Mouse (Mus musculus): ENCODE data around the gene Furin.
"Not testable (repeated sequence)": the region's sequence is repeated elsewhere in the genome, so short reads cannot be mapped to it uniquely, and the experiment has no call there.

Furin gene

DNA sequence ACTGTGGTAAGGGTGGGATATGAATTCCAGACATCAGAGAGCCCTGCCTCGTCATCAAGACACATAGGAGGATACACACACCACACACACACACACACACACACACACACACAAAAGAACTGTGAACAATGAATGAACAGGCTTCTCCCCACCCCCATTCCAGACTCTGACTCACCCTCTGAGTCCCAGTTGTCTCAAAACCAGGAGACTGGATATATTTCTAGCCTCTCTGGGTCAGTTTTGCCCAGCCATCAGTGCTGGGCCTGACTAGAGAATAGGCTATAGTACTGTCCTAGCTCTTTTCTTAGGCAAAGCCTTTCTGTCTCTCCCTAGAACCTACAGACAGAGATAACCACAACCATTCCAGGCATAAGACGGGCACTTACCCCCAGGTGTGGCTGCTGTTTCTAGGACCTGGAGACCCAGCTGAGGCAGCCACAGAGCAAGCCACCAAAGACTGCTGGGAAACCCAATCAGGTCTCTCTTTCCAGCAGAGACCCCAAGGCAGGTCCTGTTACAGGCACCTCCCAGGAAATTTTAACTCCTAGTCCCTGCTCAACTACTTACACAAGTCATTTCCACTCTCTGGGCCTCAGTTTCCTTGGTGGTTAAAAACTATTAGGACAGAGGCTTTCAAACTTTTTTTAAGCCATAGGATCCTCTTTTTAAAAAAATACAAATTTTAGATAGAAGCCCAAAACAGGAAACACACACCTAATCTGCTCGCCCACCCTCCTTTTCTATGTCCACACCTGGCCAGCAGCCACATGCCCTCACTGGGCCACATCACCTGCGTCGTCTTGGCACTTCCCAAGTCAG is 4.0 kb downstream of the Furin start:
- no peak for DNase-seq (ENCODE audit: low spot score)

DNA sequence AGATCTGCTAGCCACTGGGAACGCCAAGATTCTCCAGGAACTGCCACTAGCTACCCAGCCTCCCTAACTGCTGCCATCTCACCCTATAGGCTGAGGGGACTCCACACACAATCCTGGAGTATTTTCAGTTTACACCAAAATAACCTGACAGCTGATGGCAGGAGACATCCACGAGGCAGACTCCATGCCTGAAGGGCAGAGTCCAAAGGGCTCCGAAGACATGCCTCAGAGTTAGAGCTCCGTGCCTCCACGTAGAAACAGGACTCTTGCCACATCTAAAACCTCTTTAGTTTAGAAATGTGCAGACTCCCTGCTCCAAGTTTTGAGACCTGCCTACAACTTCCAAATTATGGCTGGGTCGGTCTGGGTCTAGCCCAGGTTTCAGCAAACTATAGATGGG is 4.7 kb downstream of the Furin start:
- DNase-seq (ENCODE audit: low spot score), result no peak

DNA sequence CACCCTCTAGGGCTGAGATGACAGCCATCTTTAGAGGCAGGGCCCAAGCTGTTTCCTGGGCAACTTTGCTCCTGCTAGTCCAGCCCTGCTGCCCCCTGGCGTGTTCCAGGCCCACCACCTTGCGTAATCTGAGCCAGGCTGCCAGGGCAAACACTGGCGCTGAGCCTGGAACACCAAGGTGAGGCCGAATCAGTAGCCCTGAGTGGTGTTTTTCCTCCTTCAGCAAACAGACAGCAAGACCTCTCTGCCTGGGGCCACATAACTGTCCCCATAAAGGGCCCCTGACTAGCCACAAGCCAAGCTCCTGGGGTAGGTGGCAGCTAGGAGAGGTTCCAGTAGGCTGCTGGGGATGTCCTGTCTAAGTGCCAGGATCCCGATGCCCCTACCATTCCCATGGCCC is 5.1 kb downstream of the Furin start:
- DNase-seq (ENCODE audit: low spot score), result no peak

DNA sequence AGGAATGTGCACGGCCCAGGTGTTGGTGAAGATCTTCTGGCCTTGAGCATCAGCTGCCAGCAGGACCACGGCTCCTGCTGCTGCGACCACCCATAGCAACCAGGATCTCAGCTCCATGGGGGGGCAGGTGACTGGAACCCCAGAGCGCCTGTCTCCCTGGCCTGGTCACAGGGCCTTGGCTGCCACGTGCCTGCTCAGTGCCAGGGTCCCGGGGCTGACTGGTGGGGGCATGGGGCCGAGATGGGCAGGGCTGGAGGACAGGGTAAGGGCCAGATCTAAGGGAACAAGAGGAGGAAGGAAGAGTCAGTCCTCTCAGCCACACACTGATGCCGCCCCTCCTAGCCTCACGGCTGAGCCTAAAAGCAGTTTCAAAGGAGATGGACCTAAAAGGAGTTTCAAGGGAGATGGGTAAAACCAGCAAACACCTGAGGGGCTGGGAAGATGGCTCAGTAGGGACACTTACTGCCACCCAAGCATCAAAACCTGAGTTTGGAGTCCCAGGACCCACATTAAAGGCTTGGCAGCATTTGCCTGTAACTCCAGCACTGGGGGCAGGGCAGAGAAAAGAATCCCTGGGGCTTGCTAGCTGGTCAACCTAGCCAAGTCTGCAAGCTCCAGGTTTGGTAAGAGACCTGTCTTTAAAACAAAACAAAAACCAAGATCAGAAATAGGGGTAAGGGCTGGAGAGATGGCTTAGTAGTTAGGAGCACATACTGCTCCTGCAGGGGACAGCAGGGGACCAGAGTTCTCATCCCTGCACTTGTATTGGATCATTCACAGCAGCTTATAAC is 6.4 kb downstream of the Furin start:
- no peak for DNase-seq (ENCODE audit: low spot score)

DNA sequence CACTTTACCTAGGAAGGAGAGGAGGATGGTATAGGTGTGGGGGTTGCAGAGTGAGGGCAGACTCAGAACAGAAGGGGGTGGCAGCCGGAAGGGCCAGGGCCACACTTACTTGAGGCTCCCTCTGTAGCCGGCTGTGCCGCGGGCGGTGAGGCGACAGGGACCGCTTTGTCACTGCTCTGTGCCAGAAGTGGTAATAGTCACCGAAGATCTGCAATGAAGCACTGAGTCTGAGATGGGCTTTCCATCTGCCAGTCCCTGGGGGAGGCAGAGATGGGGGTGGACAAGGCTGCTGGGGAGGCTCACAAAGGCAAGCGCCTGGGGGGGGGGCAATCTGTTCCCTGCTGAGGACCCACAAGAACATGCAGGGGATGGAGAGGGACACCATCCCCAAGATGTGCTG is 7.2 kb downstream of the Furin start:
- no peak for DNase-seq (ENCODE audit: low spot score)

DNA sequence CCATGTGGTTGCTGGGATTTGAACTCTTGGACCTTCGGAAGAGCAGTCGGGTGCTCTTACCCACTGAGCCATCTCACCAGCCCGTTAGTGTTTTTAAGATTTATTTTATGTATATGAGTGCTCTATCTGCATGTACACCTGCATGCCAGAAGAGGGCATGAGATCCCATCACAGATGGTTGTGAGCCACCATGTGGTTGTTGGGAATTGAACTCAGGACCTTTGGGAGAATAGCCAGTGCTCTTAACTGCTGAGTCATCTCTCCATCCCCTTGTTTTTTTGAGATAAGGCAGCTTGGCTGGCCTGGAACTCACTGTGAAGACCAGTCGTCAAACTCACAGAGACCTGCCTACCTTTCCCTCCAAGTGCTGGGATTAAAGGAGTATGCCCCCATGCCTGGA is 8.8 kb downstream of the Furin start:
- DNase-seq (ENCODE audit: low spot score), result not testable (repeated sequence)

DNA sequence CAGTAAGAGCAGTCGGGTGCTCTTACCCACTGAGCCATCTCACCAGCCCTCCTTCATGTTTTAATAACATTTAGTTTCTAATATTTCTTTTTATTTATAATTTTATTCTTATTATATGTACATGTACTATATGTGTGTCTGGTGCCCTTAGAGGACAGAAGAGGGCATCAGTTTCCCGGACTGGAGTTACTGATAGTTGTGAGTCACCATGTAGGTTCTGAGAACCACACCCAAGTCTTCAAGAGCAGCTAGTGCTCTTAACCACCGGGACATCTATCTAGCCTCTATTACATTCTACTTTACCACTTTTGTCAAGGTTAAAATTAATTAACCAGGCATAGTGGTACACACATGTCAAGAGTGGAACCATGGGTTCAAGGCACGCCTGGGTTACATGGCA is 10.6 kb downstream of the Furin start:
- DNase-seq (ENCODE audit: low spot score), result no peak

DNA sequence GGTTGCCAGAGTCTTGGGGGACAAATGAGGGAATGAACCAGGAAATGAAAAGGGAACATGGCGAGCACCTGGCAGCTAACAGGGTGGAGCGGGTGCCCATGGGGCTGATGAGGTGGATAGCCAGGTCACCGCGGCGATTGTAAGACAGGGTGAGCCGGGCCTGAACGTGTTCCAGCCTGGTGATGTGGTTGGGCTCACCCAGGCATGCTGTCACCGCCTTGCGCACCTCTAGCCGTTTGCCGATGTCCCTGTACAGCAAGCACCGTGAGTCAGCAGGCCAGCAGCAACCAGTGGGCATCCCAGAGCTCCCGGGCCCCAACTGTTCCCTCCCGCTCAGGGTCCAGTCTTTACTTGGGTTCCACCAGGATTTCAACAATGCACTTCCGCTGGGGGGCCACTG is 13.1 kb downstream of the Furin start:
- no peak for DNase-seq (ENCODE audit: low spot score)

DNA sequence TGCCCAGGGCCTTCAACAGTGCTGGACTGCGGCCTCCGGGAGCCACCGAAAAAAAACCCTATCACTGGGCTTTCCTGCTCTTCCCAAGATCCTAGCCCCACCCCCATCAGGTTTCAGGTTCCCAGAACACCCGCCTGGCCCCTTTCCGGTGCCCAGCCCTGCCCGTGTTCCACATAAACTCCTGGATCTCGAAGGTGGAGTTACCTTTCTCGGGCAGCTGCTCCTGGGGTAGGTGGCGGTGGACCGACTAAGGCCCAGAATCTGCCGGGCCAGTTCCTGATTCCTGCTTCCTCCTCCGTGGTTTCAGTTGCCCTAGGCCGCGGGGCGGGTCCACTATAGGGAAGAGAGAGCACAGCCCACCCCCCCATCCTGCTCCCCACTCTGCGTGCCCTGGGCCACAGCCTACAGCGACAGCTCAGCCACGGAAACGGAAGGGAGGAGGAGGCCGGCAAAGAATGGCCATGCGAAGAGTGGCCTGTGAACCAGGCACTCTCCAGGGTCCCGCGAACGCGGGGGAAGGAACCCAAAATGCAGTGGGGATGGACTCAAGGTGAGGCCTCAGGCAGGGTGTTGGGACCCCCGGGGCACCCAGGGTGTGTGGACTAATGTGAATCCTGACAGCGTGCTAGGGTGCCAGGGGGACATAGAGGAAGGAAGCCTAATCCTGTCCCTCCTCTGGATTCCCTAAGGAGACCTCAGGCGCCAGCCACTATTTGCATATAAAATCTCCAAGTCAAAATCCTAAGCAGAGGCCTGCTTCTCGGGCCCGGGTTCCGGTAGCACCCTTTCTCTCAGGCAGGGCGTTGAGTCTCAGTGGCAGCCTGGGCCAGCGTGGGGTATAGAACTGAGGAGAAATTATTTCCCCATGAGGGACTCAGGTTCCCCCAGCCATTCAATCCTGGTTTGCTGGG is 17.3 kb downstream of the Furin start, which contains the start of gene Fes:
Fes (minus strand) TSS at position 314 of the 911 bp plus-strand sequence.
- no peak for DNase-seq (ENCODE audit: low spot score)

DNA sequence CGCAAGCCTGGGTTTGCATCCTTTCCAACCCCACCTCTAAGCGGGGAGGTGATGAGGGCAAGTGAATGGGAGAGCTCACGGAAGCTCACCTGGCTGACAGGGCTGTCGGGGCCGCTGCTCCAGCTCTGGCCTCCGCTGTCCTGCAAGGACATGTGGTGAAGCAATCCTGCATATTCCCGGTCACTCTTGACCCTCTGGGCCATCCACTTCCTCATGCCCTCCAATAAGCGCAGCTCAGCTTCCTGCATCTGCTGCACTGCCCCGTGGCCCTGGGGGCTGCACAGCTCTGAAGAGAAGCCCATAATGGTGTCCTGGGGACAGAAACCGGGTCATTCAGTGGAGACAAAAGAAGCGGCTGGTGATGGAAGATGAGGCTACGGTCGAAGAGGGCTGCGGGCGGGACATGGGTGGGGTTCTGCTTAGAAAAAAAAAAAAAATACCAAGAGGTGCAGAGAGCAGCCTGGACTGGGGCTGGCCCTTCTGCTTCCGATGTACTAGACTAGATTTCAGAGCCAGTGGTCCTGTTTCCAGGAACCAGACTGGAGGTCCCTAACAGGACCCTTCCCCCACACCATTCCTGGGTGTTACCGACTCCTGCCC is 18.1 kb downstream of the Furin start:
- DNase-seq (ENCODE audit: low spot score), result no peak

DNA sequence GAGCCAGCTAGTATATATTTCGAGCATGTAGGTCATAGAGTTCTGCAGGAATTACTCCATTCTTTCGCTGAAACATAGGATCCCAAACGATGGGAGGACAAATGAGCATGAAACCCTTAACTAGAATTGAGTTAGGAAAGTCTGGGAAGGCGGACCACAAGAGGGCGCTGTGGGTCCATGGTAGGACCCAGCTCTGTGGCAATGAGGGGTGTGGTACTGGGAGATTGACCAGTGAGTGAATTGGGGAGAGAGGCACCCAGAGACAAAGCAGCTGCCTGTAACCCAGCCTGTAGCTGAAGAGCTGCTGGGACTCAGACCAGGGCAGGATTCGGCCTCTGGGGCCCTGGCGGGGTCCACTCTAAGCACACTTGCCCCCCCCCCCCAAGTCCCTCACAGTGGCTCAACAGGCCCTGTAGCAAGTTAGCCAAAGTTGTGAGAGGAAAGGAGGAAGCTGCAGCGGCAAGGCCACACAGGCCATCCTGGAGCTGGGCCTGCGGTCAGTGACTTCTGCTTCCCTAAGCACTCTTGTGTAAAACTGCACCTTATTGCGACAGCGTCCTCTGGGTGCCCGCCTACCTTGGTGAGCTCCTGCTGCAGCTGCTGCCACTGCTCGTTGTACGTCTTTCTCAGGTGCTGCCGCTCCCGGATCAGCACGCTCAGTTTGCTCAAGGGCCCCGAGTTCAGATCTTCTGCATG is 18.9 kb downstream of the Furin start:
- peak; percentile 90 for DNase-seq (ENCODE audit: low spot score)

DNA sequence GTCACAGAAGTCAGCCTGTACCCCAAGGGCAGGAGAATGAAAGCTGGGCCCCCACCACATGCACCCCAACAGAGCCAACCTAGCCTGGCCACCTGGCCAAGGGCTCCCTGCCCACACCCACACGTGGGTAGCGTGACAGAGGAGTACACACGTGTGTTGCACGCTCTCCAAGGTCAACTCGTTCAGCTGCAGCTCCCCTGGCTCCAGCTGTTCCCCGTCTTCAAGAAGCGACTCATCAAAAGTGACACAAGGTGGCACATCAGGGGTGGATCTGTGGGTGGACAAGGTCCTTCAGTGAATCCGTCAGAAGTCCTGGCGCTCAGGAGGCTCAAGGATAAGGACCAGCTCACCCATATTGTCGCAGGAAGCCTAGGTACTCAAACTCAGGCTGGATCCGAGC is 22.3 kb downstream of the Furin start:
- DNase-seq (ENCODE audit: low spot score), result no peak

DNA sequence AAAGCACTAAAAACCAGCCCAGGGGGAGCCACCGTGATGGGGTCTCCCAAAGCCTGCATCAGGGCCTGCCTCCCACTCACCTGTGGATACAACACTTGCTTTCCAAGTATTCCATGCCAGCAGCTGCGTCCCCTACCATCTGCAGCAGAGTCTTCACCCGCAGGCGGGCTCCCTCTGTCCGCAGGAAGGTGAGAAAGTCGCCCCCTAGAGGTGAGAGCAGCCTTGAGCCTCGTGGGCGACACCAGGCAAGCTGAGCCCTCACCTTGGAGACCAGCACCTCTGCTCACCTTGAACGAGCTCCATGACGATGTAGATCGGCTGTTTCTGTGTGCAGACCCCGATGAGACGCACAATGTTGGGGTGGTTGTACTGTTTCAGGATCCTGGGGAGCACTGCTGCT is 25.7 kb downstream of the Furin start:
- DNase-seq (ENCODE audit: low spot score), result no peak

DNA sequence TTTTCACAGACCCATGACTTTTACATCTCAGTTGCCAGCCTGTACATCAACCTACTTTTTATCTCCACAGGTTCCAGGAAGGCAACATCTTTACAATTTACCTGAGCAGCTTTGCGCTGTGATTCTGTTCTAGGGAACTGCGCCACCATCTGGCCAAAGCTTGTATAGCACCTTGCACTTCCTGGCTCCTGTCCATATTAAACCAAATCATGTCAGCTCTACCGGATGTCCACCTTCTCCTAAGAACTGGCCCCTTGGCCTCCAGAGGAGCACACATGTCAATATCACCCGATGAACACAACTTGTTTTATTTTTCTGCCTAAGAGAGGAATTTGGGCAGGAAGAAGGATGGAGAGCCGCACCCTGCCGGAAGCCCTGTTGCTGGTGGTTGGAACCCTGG is 27.8 kb downstream of the Furin start:
- no peak for DNase-seq (ENCODE audit: low spot score)

DNA sequence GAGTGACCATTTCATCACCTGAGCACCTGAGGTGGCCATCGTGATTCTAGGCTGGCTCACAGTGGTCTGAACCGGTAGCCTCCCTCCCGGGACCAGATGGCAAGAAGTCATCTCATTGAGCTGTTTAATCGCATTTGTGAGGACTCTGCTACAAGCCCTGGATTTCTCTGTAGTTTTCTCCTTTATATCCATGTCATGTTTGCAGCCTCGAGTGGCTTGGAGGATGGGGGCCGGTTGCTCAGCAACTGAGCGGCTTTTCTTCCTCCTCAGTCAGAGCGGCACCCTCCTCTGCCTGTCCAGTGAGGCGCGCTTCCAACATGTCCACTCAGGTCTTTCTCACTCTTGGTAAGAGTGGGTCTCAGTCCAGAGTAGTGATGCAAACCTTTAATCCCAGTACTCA is 29.0 kb downstream of the Furin start:
- no peak for DNase-seq (ENCODE audit: low spot score)

DNA sequence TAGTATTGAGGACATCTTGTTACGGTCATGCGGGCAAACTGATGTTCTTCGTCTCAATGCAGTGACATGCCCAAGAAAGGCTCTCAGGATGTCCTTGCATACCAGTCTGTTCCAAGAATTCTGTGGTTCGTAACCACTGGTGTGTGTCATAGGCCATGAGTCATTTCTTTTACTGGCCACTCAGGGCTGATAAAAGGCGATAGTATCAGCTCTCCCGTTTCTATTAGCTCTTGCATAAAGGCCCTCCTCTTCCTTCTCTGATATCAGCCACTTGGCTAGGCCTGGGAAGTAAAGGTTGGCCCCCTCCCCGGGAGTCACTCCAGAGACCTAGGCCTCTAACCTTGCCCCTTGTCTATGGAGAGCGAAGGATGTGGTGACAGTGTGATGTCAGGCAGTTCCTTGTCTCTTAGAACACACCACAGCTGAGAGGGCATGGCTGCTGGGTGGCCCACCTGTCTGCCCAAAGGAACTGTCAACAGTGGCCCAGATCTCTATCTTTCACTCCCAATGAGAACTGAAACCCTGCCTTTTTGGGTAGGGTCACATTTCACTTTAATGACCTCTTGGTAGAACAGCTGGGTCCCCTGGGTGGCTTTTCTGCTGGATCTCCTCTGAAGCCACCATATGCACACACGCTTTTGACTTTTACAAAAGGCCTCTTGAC is 29.7 kb downstream of the Furin start:
- DNase-seq (ENCODE audit: low spot score), result no peak

DNA sequence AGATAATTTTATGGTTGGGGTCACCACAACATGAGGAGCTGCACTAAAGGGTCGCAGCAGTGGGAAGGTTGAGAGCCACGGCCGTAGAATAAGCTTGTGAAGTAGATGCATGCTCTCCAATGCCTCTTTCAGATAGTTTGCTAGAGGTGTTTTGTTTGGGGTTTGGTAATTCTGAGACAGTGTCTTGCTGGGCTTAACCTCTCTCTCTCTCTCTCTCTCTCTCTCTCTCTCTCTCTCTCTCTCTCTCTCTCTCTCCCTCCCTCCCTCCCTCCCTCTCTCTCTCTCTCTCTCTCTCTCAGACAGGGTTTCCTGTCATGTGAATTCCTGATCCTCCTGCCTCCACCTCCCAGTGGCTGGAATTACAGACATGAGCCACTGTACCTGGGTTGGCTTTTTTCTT is 30.5 kb downstream of the Furin start:
- DNase-seq (ENCODE audit: low spot score), result no peak

DNA sequence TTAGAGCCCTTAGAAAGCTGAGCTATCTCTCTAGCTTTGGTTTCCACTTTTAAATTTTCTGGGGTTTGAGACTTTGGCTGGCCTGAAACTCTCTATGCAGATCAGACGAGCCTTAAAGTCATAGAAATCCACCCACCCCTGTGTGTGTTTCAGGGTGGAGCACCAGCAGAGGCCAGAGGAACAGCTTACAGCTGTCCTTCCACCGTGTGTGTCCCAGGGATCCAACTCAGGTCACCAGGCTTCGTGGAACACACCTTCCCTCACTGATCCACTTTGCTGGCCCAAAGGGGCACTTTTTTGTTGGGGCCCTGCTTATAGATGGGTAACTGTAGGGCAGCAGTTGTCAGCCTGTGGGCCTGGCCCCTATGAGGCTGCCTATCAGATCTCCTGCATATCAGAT is 31.0 kb downstream of the Furin start:
- DNase-seq (ENCODE audit: low spot score), result no peak

DNA sequence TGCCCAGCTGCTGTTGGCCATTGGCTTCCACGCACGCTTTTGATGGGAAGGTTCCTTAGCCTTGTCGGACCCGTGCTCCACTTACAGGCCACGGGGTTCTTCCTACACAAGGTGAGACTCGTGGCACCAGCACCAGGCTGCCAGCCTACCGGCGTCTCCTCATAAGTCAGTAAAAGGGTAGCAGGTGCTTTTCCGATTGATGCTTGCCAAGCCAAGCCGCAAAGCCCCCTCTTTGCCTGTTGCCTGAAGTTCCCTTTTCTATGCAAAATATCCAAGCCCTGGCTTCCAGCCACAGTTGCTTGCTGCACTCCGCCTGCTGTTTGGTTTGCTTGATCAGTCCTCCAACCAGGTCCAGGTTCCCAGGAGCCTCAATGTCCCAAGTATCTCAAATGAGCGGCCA is 31.4 kb downstream of the Furin start:
- no peak for DNase-seq (ENCODE audit: low spot score)

DNA sequence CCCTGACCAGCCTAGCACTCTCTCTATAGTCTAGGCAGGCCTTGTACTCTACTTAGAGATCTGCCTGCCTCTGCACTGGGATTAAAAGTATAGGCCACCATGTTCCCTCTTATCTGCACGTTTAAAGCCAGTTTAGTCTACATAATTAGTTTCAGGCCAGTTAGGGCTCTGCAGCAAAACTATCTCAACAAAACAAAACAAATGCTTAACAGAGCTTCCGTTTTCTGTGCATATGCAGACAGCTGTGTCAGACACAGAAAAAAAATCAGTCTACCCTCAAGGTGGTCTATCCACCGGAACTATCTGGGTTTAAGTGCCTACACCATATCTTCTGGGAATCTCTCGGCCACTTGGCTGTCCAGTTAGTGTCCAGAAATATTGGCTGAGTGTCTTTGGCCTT is 31.9 kb downstream of the Furin start:
- no peak for DNase-seq (ENCODE audit: low spot score)

DNA sequence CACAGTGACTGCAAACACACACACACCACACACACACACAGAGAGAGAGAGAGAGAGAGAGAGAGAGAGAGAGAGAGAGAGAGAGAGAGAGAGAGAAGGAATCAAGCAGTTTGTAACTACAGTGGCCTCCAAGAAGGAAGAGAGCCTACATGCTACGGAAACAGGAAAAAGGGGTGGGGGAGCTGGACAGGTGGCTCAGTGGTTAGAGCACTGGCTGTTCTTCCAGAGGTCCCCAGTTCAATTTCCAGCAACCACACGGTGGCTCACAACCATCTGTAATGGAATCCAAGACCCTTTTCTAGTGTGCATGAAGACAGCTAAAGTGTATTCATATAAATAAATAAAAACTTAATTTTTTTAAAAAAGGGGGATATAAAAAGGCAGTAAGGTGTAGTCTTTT is 32.6 kb downstream of the Furin start:
- no peak for DNase-seq (ENCODE audit: low spot score)

Data from ovary, postnatal 10 days (tissue).